Mouse (Mus musculus) limb, embryonic 12.5 days (tissue): ENCODE data around the gene Cnpy1. TPM values are rescaled to one million over a fixed set of nuclear protein-coding genes. Genes with fewer than 3 reads are reported as not detected.

Experiments used
- ATAC-seq: fragments of 200-750 bp; cut with Nextera tagmentation; 2 replicates; pipeline ENCODE4 v1.8.0; 2017; ENCODE audit warnings: low read depth, moderate TSS enrichment; ENCODE audit not compliant: insufficient number of reproducible peaks, insufficient read depth, low FRiP score, low TSS enrichment
- H3K27ac ChIP-seq: fragments of 300-500 bp; sonication (generic); 2 replicates; pipeline ENCODE4 v1.5.1; 2016; ENCODE audit warnings: mild to moderate bottlenecking, moderate library complexity
- H3K27me3 ChIP-seq: fragments of 300-500 bp; sonication (generic); 2 replicates; pipeline ENCODE4 v1.6.1; 2016; ENCODE audit warnings: mild to moderate bottlenecking, moderate library complexity
- H3K36me3 ChIP-seq: fragments of 300-500 bp; sonication (generic); 2 replicates; pipeline ENCODE4 v1.6.1; 2016; ENCODE audit warnings: mild to moderate bottlenecking, moderate library complexity
- H3K4me1 ChIP-seq: fragments of 300-500 bp; sonication (generic); replicated peaks from 2 replicates; pipeline ENCODE4 v1.6.1; 2016
- H3K4me2 ChIP-seq: fragments of 300-500 bp; sonication (generic); 2 replicates; pipeline ENCODE4 v1.6.1; 2016; ENCODE audit warnings: mild to moderate bottlenecking, moderate library complexity
- H3K4me3 ChIP-seq: fragments of 300-500 bp; sonication (generic); replicated peaks from 2 replicates; pipeline ENCODE4 v1.5.1; 2016; ENCODE audit warnings: mild to moderate bottlenecking
- H3K9ac ChIP-seq: fragments of 300-500 bp; sonication (generic); replicated peaks from 2 replicates; pipeline ENCODE4 v1.6.1; 2016; ENCODE audit warnings: mild to moderate bottlenecking, moderate library complexity
- H3K9me3 ChIP-seq: fragments of 300-500 bp; sonication (generic); 2 replicates; pipeline ENCODE4 v1.6.1; 2016; ENCODE audit warnings: mild to moderate bottlenecking, moderate library complexity
- WGBS: fragments of 180-500 bp; shearing (Covaris S2); methylation state at CpG from one replicate; pipeline ENCODE4 v1.1.7; 2016; 5-methylcytosine and 5-hydroxymethylcytosine counted together
- polyA plus RNA-seq: library from polyadenylated mRNA; unstranded; fragments of >200 nt; fragmentation: Nextera tagmentation; extraction: Ambion mirVana; gene quantifications from 2 replicates; pipeline ENCODE4 v1.2.1, GENCODE M21; 2016

Cnpy1 gene
- polyA plus RNA-seq, 1 experiment from 2014 or later = not detected

- ATAC-seq = no peak
- peaks cover 95% of the 10 kb centered on the region for H3K27me3 ChIP-seq
- H3K9me3 ChIP-seq = no peaks in the 10 kb centered on the region
- H3K4me2 ChIP-seq = no peak overlapping the region
- H3K9ac ChIP-seq = no peak overlapping the region
- WGBS = 1% methylated on average over 17 of the region's 17 CpGs
- peaks cover 20% of the 10 kb centered on the region for H3K4me1 ChIP-seq
- H3K27ac ChIP-seq = no peak overlapping the region
- H3K4me3 ChIP-seq = no peak overlapping the region
- no peaks in the 10 kb centered on the region for H3K36me3 ChIP-seq
These were observed 75.5 kb downstream of the Cnpy1 start for GRCm38 (mm10) chr5:28170081-28170480.

GRCm38 (mm10) chr5:28169166-28169801, 76.3 kb downstream of the Cnpy1 start:
- H3K27me3 ChIP-seq = peaks cover 95% of the 10 kb centered on the region
- no peak for ATAC-seq
- 2% methylated on average over 5 of the region's 5 CpGs for WGBS
- no peak overlapping the region for H3K27ac ChIP-seq
- H3K4me1 ChIP-seq = peaks cover 23% of the 10 kb centered on the region
- H3K36me3 ChIP-seq = no peaks in the 10 kb centered on the region
- no peak overlapping the region for H3K4me2 ChIP-seq
- no peak overlapping the region for H3K9ac ChIP-seq
- H3K9me3 ChIP-seq = no peaks in the 10 kb centered on the region
- no peak overlapping the region for H3K4me3 ChIP-seq

GRCm38 (mm10) chr5:28168253-28169165, 77.1 kb downstream of the Cnpy1 start:
- H3K27me3 ChIP-seq = peaks cover 95% of the 10 kb centered on the region
- no peak overlapping the region for H3K9ac ChIP-seq
- H3K36me3 ChIP-seq = no peaks in the 10 kb centered on the region
- no peaks in the 10 kb centered on the region for H3K9me3 ChIP-seq
- no peak overlapping the region for H3K27ac ChIP-seq
- peaks cover 23% of the 10 kb centered on the region for H3K4me1 ChIP-seq
- no peak overlapping the region for H3K4me2 ChIP-seq
- no peak overlapping the region; the same call in 1 of the 2 replicates for H3K4me3 ChIP-seq
- no peak for ATAC-seq
- 1% methylated on average over 36 of the region's 36 CpGs for WGBS

- Histone ChIP-seq H3K4me1 (peaks cover 23% of the 10 kb centered on the region), H3K4me2 (no peak overlapping the region), H3K36me3 (no peaks in the 10 kb centered on the region), H3K27me3 (peaks cover 95% of the 10 kb centered on the region), H3K4me3 (no peak overlapping the region), H3K27ac (no peak overlapping the region), H3K9me3 (no peaks in the 10 kb centered on the region), H3K9ac (no peak overlapping the region)
- ATAC-seq = no peak
- under 1% methylated on average over 29 of the region's 29 CpGs for WGBS
These were observed 77.9 kb downstream of the Cnpy1 start for GRCm38 (mm10) chr5:28167611-28168252.

- Histone ChIP-seq H3K27ac (no peak overlapping the region), H3K4me1 (peaks cover 23% of the 10 kb centered on the region), H3K4me2 (peak overlapping the region; percentile 76), H3K4me3 (peak overlapping the region; percentile 42), H3K27me3 (peaks cover 96% of the 10 kb centered on the region), H3K9me3 (no peaks in the 10 kb centered on the region), H3K9ac (peak overlapping the region; percentile 45; the same call in 1 of the 2 replicates), H3K36me3 (no peaks in the 10 kb centered on the region)
- ATAC-seq = no peak
- WGBS = under 1% methylated on average over 107 of the region's 111 CpGs
These were observed 79.1 kb downstream of the Cnpy1 start for GRCm38 (mm10) chr5:28166256-28167231.

- Histone ChIP-seq H3K9ac (peak within 1 kb of the TSS; percentile 45; the same call in 1 of the 2 replicates), H3K36me3 (no peaks in the 10 kb centered on the region), H3K4me3 (peak within 1 kb of the TSS; percentile 42), H3K27ac (no peak within 1 kb of the TSS), H3K4me2 (peak within 1 kb of the TSS; percentile 76), H3K4me1 (peaks cover 23% of the 10 kb centered on the region), H3K27me3 (peaks cover 96% of the 10 kb centered on the region), H3K9me3 (no peaks in the 10 kb centered on the region)
- WGBS = under 1% methylated on average over 88 of the region's 113 CpGs
- ATAC-seq = peak; percentile 50
These were observed 80.0 kb downstream of the Cnpy1 start, which contains the start of gene En2 for GRCm38 (mm10) chr5:28165358-28166255. En2 (plus strand) TSS chr5:28165694.

GRCm38 (mm10) chr5:28163926-28164325, 81.7 kb downstream of the Cnpy1 start:
- H3K27ac ChIP-seq = no peak overlapping the region
- no peaks in the 10 kb centered on the region for H3K9me3 ChIP-seq
- ATAC-seq = no peak
- WGBS = 10% methylated on average over 1 of the region's 1 CpGs
- H3K4me1 ChIP-seq = peaks cover 23% of the 10 kb centered on the region
- H3K4me2 ChIP-seq = no peak overlapping the region
- H3K27me3 ChIP-seq = peaks cover 98% of the 10 kb centered on the region
- no peak overlapping the region for H3K4me3 ChIP-seq
- H3K36me3 ChIP-seq = no peaks in the 10 kb centered on the region
- H3K9ac ChIP-seq = no peak overlapping the region

- Histone ChIP-seq H3K4me3 (no peak overlapping the region), H3K9ac (no peak overlapping the region), H3K4me2 (no peak overlapping the region), H3K27me3 (peaks cover 99% of the 10 kb centered on the region), H3K27ac (no peak overlapping the region), H3K36me3 (no peaks in the 10 kb centered on the region), H3K4me1 (peaks cover 30% of the 10 kb centered on the region), H3K9me3 (no peaks in the 10 kb centered on the region)
- ATAC-seq = no peak
- WGBS = under 1% methylated on average over 24 of the region's 24 CpGs
These were observed 83.6 kb downstream of the Cnpy1 start for GRCm38 (mm10) chr5:28161938-28162402.

- Histone ChIP-seq H3K27me3 (peaks cover 99% of the 10 kb centered on the region), H3K9me3 (no peaks in the 10 kb centered on the region), H3K4me2 (no peak overlapping the region), H3K36me3 (no peaks in the 10 kb centered on the region), H3K27ac (no peak overlapping the region), H3K4me1 (peaks cover 25% of the 10 kb centered on the region), H3K9ac (no peak overlapping the region), H3K4me3 (no peak overlapping the region)
- under 1% methylated on average over 20 of the region's 20 CpGs for WGBS
- no peak for ATAC-seq
These were observed 84.1 kb downstream of the Cnpy1 start for GRCm38 (mm10) chr5:28161383-28161937.
